Mouse (Mus musculus) erythroblast, embryonic 14.5 days (primary cell): ENCODE measurements around the gene Myo18a. TPM values are rescaled to one million over a fixed set of nuclear protein-coding genes. Genes with fewer than 3 reads are reported as not detected.
A peak's percentile ranks its signal among the peaks of the same experiment; 100 is the strongest.

ENCODE experiments used
- H3K27me3 ChIP-seq: 2 replicates; pipeline ENCODE4 v1.6.1; 2012; ENCODE audit warnings: inconsistent platforms; ENCODE audit not compliant: control insufficient read depth
- H3K36me3 ChIP-seq: 2 replicates; pipeline ENCODE4 v1.6.1; 2012; ENCODE audit warnings: mild to moderate bottlenecking, inconsistent platforms; ENCODE audit not compliant: control insufficient read depth
- H3K4me1 ChIP-seq: 2 replicates; pipeline ENCODE4 v1.6.1; 2012; ENCODE audit warnings: inconsistent platforms; ENCODE audit not compliant: control insufficient read depth
- H3K4me3 ChIP-seq: replicated peaks from 2 replicates; pipeline ENCODE3; 2012; ENCODE audit warnings: moderate library complexity, mild to moderate bottlenecking, inconsistent platforms
- H3K9me3 ChIP-seq: 2 replicates; pipeline ENCODE4 v1.6.1; 2012; ENCODE audit warnings: low read length, inconsistent platforms, mixed read lengths; ENCODE audit not compliant: control insufficient read depth
- GATA1 ChIP-seq: IDR thresholded peaks from 2 replicates; pipeline ENCODE4 v1.6.1; 2012; ENCODE audit warnings: low read length, inconsistent platforms, mixed read lengths
- TAL1 ChIP-seq: IDR thresholded peaks from 3 replicates; pipeline ENCODE4 v1.6.1; 2012; ENCODE audit warnings: low read length, inconsistent platforms, mixed read lengths
- polyA plus RNA-seq: library from polyadenylated mRNA; stranded (reverse); fragments of >175 nt; gene quantifications from 2 replicates; pipeline ENCODE4 v1.2.3, GENCODE M21; 2012

Gene Myo18a
- polyA plus RNA-seq: 5.1 and 7.7 TPM in 2 replicates

DNA sequence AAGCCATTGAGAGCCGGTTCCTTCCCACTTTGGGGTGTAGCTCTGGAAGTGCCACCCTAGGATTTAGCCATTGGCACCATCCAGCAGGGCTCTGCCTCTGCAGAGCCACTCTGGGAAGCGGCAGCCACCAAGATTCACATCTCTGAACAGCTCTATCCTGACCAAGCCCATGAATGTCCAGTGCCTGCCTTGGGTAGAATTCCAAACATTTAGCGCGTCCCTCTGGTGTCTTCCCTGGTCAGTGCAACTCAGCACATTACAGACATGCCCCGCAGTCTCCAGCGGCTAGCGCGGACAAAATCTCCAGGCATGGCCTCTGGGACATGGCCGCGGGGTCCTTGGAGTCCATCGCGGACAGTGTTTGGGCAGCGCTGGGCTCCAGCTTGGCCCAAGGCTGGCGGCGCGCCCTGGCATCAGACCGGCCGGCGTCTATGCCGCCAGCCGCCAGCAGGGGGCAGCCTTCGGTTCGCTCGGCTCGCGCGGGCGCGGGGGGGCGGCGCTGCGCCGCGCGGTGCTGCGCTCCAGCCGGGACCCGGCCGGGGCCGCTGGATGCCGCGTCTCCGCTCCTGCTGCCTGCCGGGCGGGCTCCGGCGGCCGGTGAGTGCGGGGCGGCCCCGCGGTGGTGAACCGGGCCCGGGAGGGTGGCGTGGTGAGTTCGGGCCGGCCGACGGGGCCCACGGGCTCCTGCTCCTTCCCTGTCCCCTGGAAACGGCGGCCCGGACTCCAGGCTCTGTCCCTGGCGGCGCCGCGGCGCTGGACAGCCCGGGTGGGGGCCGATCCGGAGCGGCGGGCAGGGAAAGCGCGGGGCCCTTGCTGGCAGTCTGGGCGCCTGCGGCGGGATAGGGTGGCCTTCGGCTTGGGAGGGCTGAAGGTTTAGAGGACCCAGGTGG, at the start of gene Myo18a:
Myo18a (plus strand) TSS at position 464 of the 890 bp plus-strand sequence.
- H3K9me3 ChIP-seq: no peaks in the 10 kb centered on the region
- peaks cover 47% of the 10 kb centered on the region for H3K4me1 ChIP-seq
- H3K27me3 ChIP-seq: peaks cover 12% of the 10 kb centered on the region
- peak within 1 kb of the TSS; percentile 92 for H3K4me3 ChIP-seq
- peaks cover 2% of the 10 kb centered on the region for H3K36me3 ChIP-seq
- TF ChIP-seq GATA1: no peak
- no peak for TF ChIP-seq TAL1

DNA sequence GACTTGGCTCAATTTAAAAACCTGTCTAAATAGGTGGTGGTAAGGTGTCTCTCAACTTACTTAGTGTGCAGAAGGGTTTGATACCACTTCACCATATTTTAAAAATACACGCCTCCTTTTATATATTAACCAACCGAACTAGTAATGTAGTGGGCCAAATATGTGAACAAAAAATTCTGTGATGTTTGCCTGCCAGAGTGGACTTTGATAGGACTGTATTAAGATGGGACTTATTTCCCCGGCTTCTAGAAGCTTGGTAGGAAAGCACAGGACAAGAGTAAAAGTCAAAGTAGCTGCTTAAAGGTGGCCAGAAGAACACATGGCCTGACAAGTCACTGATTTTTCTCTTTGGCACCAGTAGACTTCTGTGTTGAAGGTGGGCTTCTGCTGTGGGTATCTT, 49.3 kb upstream of the Myo18a start:
- no peaks in the 10 kb centered on the region for H3K27me3 ChIP-seq
- H3K4me3 ChIP-seq: no peak overlapping the region
- H3K4me1 ChIP-seq: peaks cover 3% of the 10 kb centered on the region; the same call in 1 of the 2 replicates
- TF ChIP-seq TAL1 (no peak), GATA1 (no peak)
- H3K36me3 ChIP-seq: peaks cover 69% of the 10 kb centered on the region
- no peaks in the 10 kb centered on the region for H3K9me3 ChIP-seq

DNA sequence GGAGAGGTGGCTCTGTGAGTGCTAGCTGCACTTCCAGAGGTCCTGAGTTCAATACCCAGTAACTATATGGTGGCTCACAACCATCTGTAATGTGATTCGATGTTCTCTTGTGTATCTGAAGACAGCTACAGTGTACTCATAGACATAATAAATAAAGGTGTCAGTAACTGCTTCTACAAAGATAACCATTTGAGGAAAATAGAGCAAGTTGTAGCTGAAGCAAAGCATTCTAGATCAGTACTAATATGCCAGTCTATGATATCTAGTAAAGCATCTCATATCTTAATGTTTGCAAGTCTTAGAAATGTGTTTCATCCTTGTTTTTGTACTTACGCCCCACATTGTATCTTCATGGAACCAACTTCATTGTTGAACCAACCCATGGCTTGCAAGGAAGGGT, 44.0 kb upstream of the Myo18a start:
- Histone ChIP-seq H3K4me3 (no peak overlapping the region), H3K27me3 (no peaks in the 10 kb centered on the region), H3K4me1 (no peaks in the 10 kb centered on the region), H3K36me3 (peaks cover 26% of the 10 kb centered on the region), H3K9me3 (no peaks in the 10 kb centered on the region)
- no peak for TF ChIP-seq GATA1
- TF ChIP-seq TAL1: no peak

DNA sequence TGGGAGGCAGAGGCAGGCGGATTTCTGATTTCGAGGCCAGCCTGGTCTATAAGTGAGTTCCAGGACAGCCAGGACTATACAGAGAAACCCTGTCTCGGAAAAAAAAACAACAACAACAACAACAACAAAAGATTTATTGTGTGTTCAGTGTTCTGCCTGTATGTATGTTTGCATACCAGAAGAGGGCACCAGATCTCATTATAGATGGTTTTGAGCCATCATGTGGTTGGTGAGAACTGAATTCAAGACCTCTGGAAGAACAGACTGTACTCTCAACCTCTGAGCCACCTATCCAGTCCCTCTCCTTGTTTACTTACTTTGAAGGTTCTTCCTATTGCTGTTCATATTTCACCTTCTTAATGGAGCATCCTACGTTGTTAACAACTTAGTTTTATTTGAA, 41.7 kb upstream of the Myo18a start:
- H3K4me3 ChIP-seq: no peak overlapping the region
- no peaks in the 10 kb centered on the region for H3K27me3 ChIP-seq
- H3K9me3 ChIP-seq: no peaks in the 10 kb centered on the region
- no peaks in the 10 kb centered on the region for H3K4me1 ChIP-seq
- peaks cover 11% of the 10 kb centered on the region for H3K36me3 ChIP-seq
- TF ChIP-seq TAL1 (no peak), GATA1 (no peak)

DNA sequence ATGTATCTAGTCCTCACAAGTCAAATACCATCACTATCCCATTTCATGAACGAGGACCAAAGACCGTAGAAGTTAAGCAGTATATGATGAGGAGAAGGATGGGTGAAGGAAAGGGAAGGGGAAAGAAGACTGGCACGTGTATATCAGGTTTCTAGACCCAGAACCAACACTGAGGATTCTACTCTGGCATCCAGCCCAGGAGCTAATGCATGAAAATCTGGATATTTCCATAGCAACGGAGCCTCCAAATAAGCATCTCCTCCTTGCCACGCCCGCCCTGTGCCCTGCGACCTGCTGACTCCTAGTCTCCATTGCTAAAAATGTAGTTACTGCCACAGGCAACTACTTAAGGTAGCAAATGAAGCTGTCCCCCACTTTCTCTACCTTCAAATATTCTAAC, 38.3 kb upstream of the Myo18a start:
- Histone ChIP-seq H3K36me3 (no peaks in the 10 kb centered on the region), H3K9me3 (no peaks in the 10 kb centered on the region), H3K4me1 (no peaks in the 10 kb centered on the region), H3K4me3 (no peak overlapping the region), H3K27me3 (peaks cover 5% of the 10 kb centered on the region; the same call in 1 of the 2 replicates)
- TF ChIP-seq TAL1 (no peak), GATA1 (no peak)

DNA sequence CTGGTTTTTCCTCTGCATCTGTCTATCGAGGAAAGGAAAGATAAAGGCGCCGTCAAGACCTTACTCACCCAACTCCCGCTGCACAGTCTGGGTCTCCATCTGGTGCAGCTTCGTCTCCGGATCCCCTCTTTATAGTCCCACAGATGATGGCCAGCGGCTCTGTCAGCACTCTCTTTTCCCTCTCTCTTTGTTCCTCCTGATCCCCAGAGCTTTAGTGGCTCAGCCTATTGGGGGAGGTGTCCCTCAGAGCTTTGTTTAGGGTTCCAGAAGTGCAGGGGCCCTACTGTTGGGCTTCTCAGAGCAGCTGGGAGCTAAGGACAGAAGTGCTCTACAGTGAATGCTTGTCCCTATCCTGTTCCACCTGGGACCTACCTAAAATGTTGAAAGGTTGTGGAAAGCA, 37.9 kb upstream of the Myo18a start, which contains the start of gene Cryba1:
Cryba1 (minus strand) TSS at position 101 of the 400 bp plus-strand sequence.
- TF ChIP-seq GATA1 (no peak), TAL1 (no peak)
- no peak within 1 kb of the TSS for H3K4me3 ChIP-seq

DNA sequence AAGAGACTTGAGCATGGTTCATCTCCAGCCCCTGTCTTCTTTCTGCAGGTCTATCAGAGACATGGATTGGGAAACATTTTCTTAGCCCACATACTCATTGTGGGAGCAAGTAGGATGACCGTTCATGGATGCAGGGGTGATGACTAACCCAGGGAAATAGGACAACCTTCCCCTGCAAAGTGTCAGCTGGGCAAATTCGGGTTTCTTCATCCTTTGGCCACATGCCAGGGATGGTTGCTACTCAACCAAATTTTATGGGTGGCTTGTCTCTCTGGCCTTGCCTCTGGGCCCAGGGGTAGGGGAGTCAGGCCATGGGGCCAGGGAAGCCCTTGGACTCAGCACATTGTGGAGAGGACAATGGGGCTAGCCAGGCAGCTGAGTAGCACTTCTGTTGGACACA, 34.5 kb upstream of the Myo18a start:
- H3K4me3 ChIP-seq: no peak overlapping the region
- H3K9me3 ChIP-seq: no peaks in the 10 kb centered on the region
- no peaks in the 10 kb centered on the region for H3K36me3 ChIP-seq
- no peak for TF ChIP-seq GATA1
- TF ChIP-seq TAL1: no peak
- H3K4me1 ChIP-seq: no peaks in the 10 kb centered on the region
- peaks cover 19% of the 10 kb centered on the region for H3K27me3 ChIP-seq

More for the DNA sequence above, 37.9 kb upstream of the Myo18a start, which contains the start of gene Cryba1:
- Histone ChIP-seq H3K27me3 (peaks cover 5% of the 10 kb centered on the region; the same call in 1 of the 2 replicates), H3K36me3 (no peaks in the 10 kb centered on the region), H3K9me3 (no peaks in the 10 kb centered on the region), H3K4me1 (no peaks in the 10 kb centered on the region)

DNA sequence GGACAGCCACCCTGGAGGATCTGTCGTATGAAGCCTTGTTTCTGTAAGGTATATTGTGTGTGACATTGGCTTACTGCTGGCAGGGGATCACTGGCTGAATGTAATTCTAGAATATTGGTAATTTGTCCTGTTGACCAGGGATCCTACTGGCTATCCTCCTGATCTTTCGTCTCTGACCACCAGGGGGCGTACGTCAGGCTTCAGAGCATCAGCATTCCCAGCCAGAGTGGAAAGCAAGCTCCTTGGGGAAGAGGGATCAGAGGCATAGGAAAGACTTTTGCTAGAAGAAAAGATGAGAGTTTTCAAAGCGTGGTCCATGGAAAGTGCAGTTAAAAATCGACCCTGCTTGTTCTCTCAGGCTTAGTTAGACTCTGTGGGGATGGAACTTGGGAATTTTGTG, 25.8 kb upstream of the Myo18a start:
- Histone ChIP-seq H3K4me3 (no peak overlapping the region), H3K4me1 (no peaks in the 10 kb centered on the region), H3K27me3 (peaks cover 9% of the 10 kb centered on the region), H3K9me3 (no peaks in the 10 kb centered on the region), H3K36me3 (no peaks in the 10 kb centered on the region)
- TF ChIP-seq TAL1 (no peak), GATA1 (no peak)

DNA sequence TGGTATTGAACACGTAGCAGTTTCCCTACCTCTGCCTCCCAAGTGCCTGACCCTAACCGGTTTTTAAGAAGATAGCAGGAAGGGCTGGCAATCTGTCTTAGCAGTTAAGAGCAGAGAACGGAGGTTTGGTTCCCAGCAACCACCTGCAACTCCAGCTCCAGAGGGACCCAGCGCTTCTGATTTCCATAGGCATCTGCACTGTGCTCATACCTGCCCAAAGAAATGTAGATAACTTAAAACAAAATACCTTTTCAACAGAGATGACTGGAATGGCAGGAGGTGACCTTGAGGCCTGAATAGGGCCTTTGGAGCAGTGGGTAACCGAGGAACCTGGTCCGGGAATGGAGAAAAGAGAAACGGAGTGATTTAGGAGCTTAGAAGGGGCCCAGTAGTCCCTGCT, 24.5 kb upstream of the Myo18a start:
- H3K27me3 ChIP-seq: peaks cover 7% of the 10 kb centered on the region
- TF ChIP-seq TAL1 (no peak), GATA1 (no peak)

More for the DNA sequence above, 24.5 kb upstream of the Myo18a start:
- Histone ChIP-seq H3K4me1 (no peaks in the 10 kb centered on the region; the same call in 1 of the 2 replicates), H3K4me3 (no peak overlapping the region), H3K9me3 (no peaks in the 10 kb centered on the region), H3K36me3 (no peaks in the 10 kb centered on the region)
